Mouse (Mus musculus): ENCODE data around the gene Glyat.

- no peak for TF ChIP-seq USF1 (IDR thresholded peaks at IDR 0.05; ENCODE audit: low read depth)
- no peak for TF ChIP-seq CTCF (IDR thresholded peaks at IDR 0.05; ENCODE audit: control insufficient read depth, insufficient read depth, insufficient read length)
- no peak for TF ChIP-seq MAX (IDR thresholded peaks at IDR 0.05)
- TF ChIP-seq CEBPB (IDR thresholded peaks at IDR 0.05; ENCODE audit: low read depth), result no peak
- TF ChIP-seq MYOG (IDR thresholded peaks at IDR 0.05; ENCODE audit: control insufficient read depth, extremely low read depth, insufficient read length), result no peak
- TF ChIP-seq MYOD1 (IDR thresholded peaks at IDR 0.05; ENCODE audit: control insufficient read depth, insufficient read length, low read depth), result no peak
Observed at GRCm38 (mm10) chr19:12599674-12600073, 33.4 kb upstream of the Glyat start, which contains the start of gene Gm4952.

Data from C2C12 (cell line).